Mouse (Mus musculus) liver, postnatal 0 days (tissue): ENCODE measurements around the gene Sik2. TPM values are rescaled to one million over a fixed set of nuclear protein-coding genes. Genes with fewer than 3 reads are reported as not detected.

Source experiments
- ATAC-seq: fragments of 200-750 bp; cut with Nextera tagmentation; 2 replicates; pipeline ENCODE4 v1.8.0; 2017; ENCODE audit warnings: mild to moderate bottlenecking, moderate library complexity
- DNase-seq: peaks from one replicate; pipeline ENCODE4 v3.0.0-alpha.2; 2016
- H3K27ac ChIP-seq: fragments of 300-500 bp; sonication (generic); 2 replicates; pipeline ENCODE4 v1.5.1; 2014; ENCODE audit warnings: antibody characterized with exemption, moderate library complexity, mild to moderate bottlenecking, low read depth
- H3K27me3 ChIP-seq: fragments of 300-500 bp; sonication (generic); 2 replicates; pipeline ENCODE4 v1.6.1; 2014; ENCODE audit warnings: low read length, control low read depth, mixed read lengths; ENCODE audit not compliant: insufficient read depth
- H3K36me3 ChIP-seq: fragments of 300-500 bp; sonication (generic); replicated peaks from 2 replicates; pipeline ENCODE4 v1.6.1; 2014; ENCODE audit warnings: mild to moderate bottlenecking, control low read depth, low read length, moderate library complexity, mixed read lengths; ENCODE audit not compliant: insufficient read depth
- H3K4me1 ChIP-seq: fragments of 300-500 bp; sonication (generic); 2 replicates; pipeline ENCODE4 v1.6.1; 2014; ENCODE audit warnings: antibody characterized with exemption, mild to moderate bottlenecking, control low read depth; ENCODE audit not compliant: insufficient read depth
- H3K4me2 ChIP-seq: fragments of 300-500 bp; sonication (generic); 2 replicates; pipeline ENCODE4 v1.6.1; 2014; ENCODE audit warnings: low read depth, mild to moderate bottlenecking, low read length, moderate library complexity, mixed read lengths
- H3K4me3 ChIP-seq: fragments of 300-500 bp; sonication (generic); 2 replicates; pipeline ENCODE4 v1.5.1; 2014; ENCODE audit warnings: low read depth, low read length
- H3K9ac ChIP-seq: fragments of 300-500 bp; sonication (generic); replicated peaks from 2 replicates; pipeline ENCODE4 v1.6.1; 2014; ENCODE audit warnings: mild to moderate bottlenecking, moderate library complexity
- H3K9me3 ChIP-seq: fragments of 300-500 bp; sonication (generic); 2 replicates; pipeline ENCODE4 v1.6.1; 2016; ENCODE audit warnings: mild to moderate bottlenecking, control low read depth, low read length, mixed read lengths
- CTCF ChIP-seq: sonication (generic); IDR thresholded peaks from 2 replicates; pipeline ENCODE4 v1.5.1; 2016; ENCODE audit warnings: antibody characterized with exemption, low read depth
- EP300 ChIP-seq: IDR thresholded peaks from 2 replicates; pipeline ENCODE4 v1.6.1; 2016; ENCODE audit warnings: antibody characterized with exemption, low read depth, mild to moderate bottlenecking
- WGBS: fragments of 180-500 bp; shearing (Covaris S2); extraction: QIAGEN DNeasy Blood & Tissue Kit; methylation state at CpG from one replicate; pipeline ENCODE4 v1.1.7; 2014; ENCODE audit not compliant: insufficient replicate concordance; 5-methylcytosine and 5-hydroxymethylcytosine counted together
- polyA plus RNA-seq: library from polyadenylated mRNA; unstranded; fragments of >200 nt; fragmentation: Nextera tagmentation; extraction: Ambion mirVana; gene quantifications from 2 replicates; pipeline ENCODE4 v1.2.1, GENCODE M21; 2015

Sik2 gene
- polyA plus RNA-seq, 1 experiment from 2014 or later = 5.3 TPM

GRCm38 (mm10) chr9:50970413-50970812 lies 38.5 kb downstream of the Sik2 start:
- no peak overlapping the region for H3K9ac ChIP-seq
- no peaks in the 10 kb centered on the region; the same call in 1 of the 2 replicates for H3K4me1 ChIP-seq
- WGBS = 27% methylated on average over 4 of the region's 4 CpGs
- ATAC-seq (no peak), DNase-seq (no peak)
- TF ChIP-seq EP300 (no peak), CTCF (no peak)
- no peak overlapping the region for H3K27ac ChIP-seq
- no peaks in the 10 kb centered on the region for H3K36me3 ChIP-seq
- no peaks in the 10 kb centered on the region for H3K27me3 ChIP-seq
- no peak overlapping the region for H3K4me2 ChIP-seq
- no peak overlapping the region for H3K4me3 ChIP-seq
- no peaks in the 10 kb centered on the region for H3K9me3 ChIP-seq

- H3K9me3 ChIP-seq = no peaks in the 10 kb centered on the region
- H3K4me3 ChIP-seq = no peak overlapping the region
- WGBS = 93% methylated on average over 3 of the region's 3 CpGs
- ATAC-seq = no peak
- no peak overlapping the region for H3K4me2 ChIP-seq
- no peaks in the 10 kb centered on the region for H3K27me3 ChIP-seq
- no peak for DNase-seq
- H3K4me1 ChIP-seq = peaks cover 5% of the 10 kb centered on the region; the same call in 1 of the 2 replicates
- no peak for TF ChIP-seq EP300
- TF ChIP-seq CTCF = no peak
- no peak overlapping the region for H3K27ac ChIP-seq
- H3K36me3 ChIP-seq = no peaks in the 10 kb centered on the region
- H3K9ac ChIP-seq = no peak overlapping the region
These were observed 39.6 kb downstream of the Sik2 start for GRCm38 (mm10) chr9:50969266-50969665.

- Histone ChIP-seq H3K9ac (no peak overlapping the region), H3K36me3 (no peaks in the 10 kb centered on the region), H3K4me2 (no peak overlapping the region), H3K4me3 (no peak overlapping the region), H3K27me3 (no peaks in the 10 kb centered on the region), H3K27ac (no peak overlapping the region), H3K4me1 (peaks cover 5% of the 10 kb centered on the region; the same call in 1 of the 2 replicates), H3K9me3 (no peaks in the 10 kb centered on the region)
- WGBS = 62% methylated on average over 2 of the region's 2 CpGs
- TF ChIP-seq CTCF (no peak), EP300 (no peak)
- ATAC-seq (no peak), DNase-seq (no peak)
These were observed 42.6 kb downstream of the Sik2 start for GRCm38 (mm10) chr9:50966277-50966676.

GRCm38 (mm10) chr9:50965392-50965791 lies 43.5 kb downstream of the Sik2 start:
- Histone ChIP-seq H3K9me3 (no peaks in the 10 kb centered on the region), H3K27me3 (no peaks in the 10 kb centered on the region), H3K4me3 (no peak overlapping the region), H3K9ac (no peak overlapping the region), H3K36me3 (no peaks in the 10 kb centered on the region), H3K4me2 (no peak overlapping the region), H3K4me1 (peaks cover 5% of the 10 kb centered on the region; the same call in 1 of the 2 replicates), H3K27ac (no peak overlapping the region)
- no peak for DNase-seq
- ATAC-seq = no peak
- TF ChIP-seq EP300 (no peak), CTCF (no peak)

GRCm38 (mm10) chr9:50964911-50965310 lies 44.0 kb downstream of the Sik2 start:
- Histone ChIP-seq H3K9me3 (no peaks in the 10 kb centered on the region), H3K27me3 (no peaks in the 10 kb centered on the region), H3K36me3 (no peaks in the 10 kb centered on the region), H3K4me3 (no peak overlapping the region), H3K4me1 (peaks cover 5% of the 10 kb centered on the region; the same call in 1 of the 2 replicates), H3K4me2 (no peak overlapping the region), H3K9ac (no peak overlapping the region), H3K27ac (no peak overlapping the region)
- WGBS = 49% methylated on average over 2 of the region's 2 CpGs
- TF ChIP-seq EP300 (no peak), CTCF (no peak)
- ATAC-seq = no peak
- DNase-seq = no peak

GRCm38 (mm10) chr9:50957956-50958489 lies 50.9 kb downstream of the Sik2 start:
- no peaks in the 10 kb centered on the region; the same call in 1 of the 2 replicates for H3K36me3 ChIP-seq
- H3K9ac ChIP-seq = no peak overlapping the region
- H3K9me3 ChIP-seq = 0 out of 2 replicates have a peak, but pooled peaks cover 4% of the 10 kb centered on the region
- H3K27ac ChIP-seq = no peak overlapping the region; the same call in 1 of the 2 replicates
- no peaks in the 10 kb centered on the region for H3K4me1 ChIP-seq
- TF ChIP-seq CTCF (no peak), EP300 (no peak)
- ATAC-seq (no peak), DNase-seq (no peak)
- no peak overlapping the region for H3K4me3 ChIP-seq
- WGBS = 67% methylated on average over 6 of the region's 6 CpGs
- no peak overlapping the region for H3K4me2 ChIP-seq
- no peaks in the 10 kb centered on the region for H3K27me3 ChIP-seq

GRCm38 (mm10) chr9:50955176-50955575 lies 53.7 kb downstream of the Sik2 start:
- Histone ChIP-seq H3K27ac (no peak overlapping the region), H3K36me3 (no peaks in the 10 kb centered on the region; the same call in 1 of the 2 replicates), H3K9ac (no peak overlapping the region), H3K4me1 (no peaks in the 10 kb centered on the region), H3K4me3 (no peak overlapping the region), H3K27me3 (no peaks in the 10 kb centered on the region), H3K4me2 (no peak overlapping the region), H3K9me3 (0 out of 2 replicates have a peak, but pooled peaks cover 4% of the 10 kb centered on the region)
- ATAC-seq (no peak), DNase-seq (no peak)
- TF ChIP-seq CTCF = no peak
- no peak for TF ChIP-seq EP300
- WGBS = 91% methylated on average over 3 of the region's 3 CpGs
